Mouse (Mus musculus): Measurements from ENCODE around the gene Dand5.
A peak's percentile ranks its signal among the peaks of the same experiment; 100 is the strongest.

Dand5 gene

GRCm38 (mm10) chr8:84799999-84800831, 22.4 kb downstream of the Dand5 start, which contains the start of gene Nfix:
Gene Nfix (minus strand): TSS chr8:84800344.
- DNase-seq (ENCODE audit: low read depth in 1 of 2, low spot score in 2 of 2), result peak in 1 of 2 experiments; percentile 21

- DNase-seq (ENCODE audit: low read depth in 1 of 2, low spot score in 2 of 2), result peak in 1 of 2 experiments; percentile 33
Observed at GRCm38 (mm10) chr8:84799136-84799931, 23.3 kb downstream of the Dand5 start.

GRCm38 (mm10) chr8:84798446-84799135, 24.0 kb downstream of the Dand5 start:
- no peak for DNase-seq (ENCODE audit: low read depth in 1 of 2, low spot score in 2 of 2)

- DNase-seq (ENCODE audit: low read depth in 1 of 2, low spot score in 2 of 2), result no peak
Observed at GRCm38 (mm10) chr8:84797971-84798370, 24.7 kb downstream of the Dand5 start.

GRCm38 (mm10) chr8:84797256-84797797, 25.3 kb downstream of the Dand5 start:
- DNase-seq (ENCODE audit: low read depth in 1 of 2, low spot score in 2 of 2), result no peak

GRCm38 (mm10) chr8:84794486-84794885, 28.1 kb downstream of the Dand5 start:
- DNase-seq (ENCODE audit: low read depth in 1 of 2, low spot score in 2 of 2), result no peak

GRCm38 (mm10) chr8:84793791-84794485, 28.7 kb downstream of the Dand5 start:
- no peak for DNase-seq (ENCODE audit: low read depth in 1 of 2, low spot score in 2 of 2)

GRCm38 (mm10) chr8:84793134-84793533, 29.5 kb downstream of the Dand5 start:
- DNase-seq (ENCODE audit: low read depth in 1 of 2, low spot score in 2 of 2), result no peak

- no peak for DNase-seq (ENCODE audit: low read depth in 1 of 2, low spot score in 2 of 2)
Observed at GRCm38 (mm10) chr8:84792429-84792947, 30.1 kb downstream of the Dand5 start.

- no peak for DNase-seq (ENCODE audit: low read depth in 1 of 2, low spot score in 2 of 2)
Observed at GRCm38 (mm10) chr8:84790537-84790936, 32.1 kb downstream of the Dand5 start.

GRCm38 (mm10) chr8:84789855-84790486, 32.7 kb downstream of the Dand5 start:
- DNase-seq (ENCODE audit: low read depth in 1 of 2, low spot score in 2 of 2), result no peak

GRCm38 (mm10) chr8:84789345-84789744, 33.3 kb downstream of the Dand5 start:
- no peak for DNase-seq (ENCODE audit: low read depth in 1 of 2, low spot score in 2 of 2)

- DNase-seq (ENCODE audit: low read depth in 1 of 2, low spot score in 2 of 2), result no peak
Observed at GRCm38 (mm10) chr8:84788896-84789295, 33.7 kb downstream of the Dand5 start.

- no peak for DNase-seq (ENCODE audit: low read depth in 1 of 2, low spot score in 2 of 2)
Observed at GRCm38 (mm10) chr8:84787523-84788302, 34.9 kb downstream of the Dand5 start.

GRCm38 (mm10) chr8:84786801-84787467, 35.7 kb downstream of the Dand5 start:
- DNase-seq (ENCODE audit: low read depth in 1 of 2, low spot score in 2 of 2), result no peak

GRCm38 (mm10) chr8:84785756-84786677, 36.6 kb downstream of the Dand5 start:
- DNase-seq (ENCODE audit: low read depth in 1 of 2, low spot score in 2 of 2), result no peak

GRCm38 (mm10) chr8:84785506-84785755, 37.2 kb downstream of the Dand5 start:
- DNase-seq (ENCODE audit: low read depth in 1 of 2, low spot score in 2 of 2), result no peak

All from monocyte, adult 2 months (primary cell).